Mouse (Mus musculus) small intestine, adult 2 months (tissue): ENCODE measurements at regions not wholly inside any gene's neighbourhood (a gene's known extent, or its start where the extent isn't known, plus 50 kb on each side); places are given as distances from the start of the nearest gene placed in this dataset.
A peak's percentile ranks its signal among the peaks of the same experiment; 100 is the strongest.

Experiments used
- H3K27ac ChIP-seq: fragments of 200-500 bp; 2 replicates; pipeline ENCODE4 v1.5.1; 2012; ENCODE audit warnings: low read depth, low read length, control low read depth, inconsistent platforms; ENCODE audit not compliant: insufficient read depth
- H3K27me3 ChIP-seq: fragments of 200-500 bp; 2 replicates; pipeline ENCODE4 v1.6.1; 2012; ENCODE audit warnings: mild to moderate bottlenecking, moderate library complexity, low read length, inconsistent platforms; ENCODE audit not compliant: control insufficient read depth, insufficient read depth
- H3K36me3 ChIP-seq: fragments of 200-500 bp; 2 replicates; pipeline ENCODE4 v1.6.1; 2012; ENCODE audit warnings: mild to moderate bottlenecking, low read length, control low read depth, inconsistent platforms; ENCODE audit not compliant: control insufficient read depth, insufficient read depth
- H3K4me1 ChIP-seq: fragments of 200-500 bp; 2 replicates; pipeline ENCODE4 v1.6.1; 2012; ENCODE audit warnings: low read length, inconsistent platforms, mixed read lengths; ENCODE audit not compliant: control insufficient read depth, insufficient read depth, insufficient read length
- H3K4me3 ChIP-seq: fragments of 200-500 bp; 2 replicates; pipeline ENCODE4 v1.5.1; 2012; ENCODE audit warnings: low read depth, mild to moderate bottlenecking, control low read depth, inconsistent platforms, low read length, moderate library complexity
- CTCF ChIP-seq: fragments of 200-500 bp; IDR thresholded peaks from 2 replicates; pipeline ENCODE4 v1.5.1; 2012; ENCODE audit warnings: low read depth, mild to moderate bottlenecking, control low read depth, inconsistent platforms, low read length, moderate library complexity, mixed read lengths; ENCODE audit not compliant: insufficient replicate concordance, insufficient read length; ENCODE audit errors: extremely low read depth
- POLR2A ChIP-seq: fragments of 200-500 bp; IDR thresholded peaks from 2 replicates; pipeline ENCODE4 v1.6.1; 2012; ENCODE audit warnings: low read depth, mild to moderate bottlenecking, control low read depth, inconsistent platforms, low read length, moderate library complexity
- WGBS: fragments of 180-500 bp; shearing (Covaris S2); methylation state at CpG from one replicate; pipeline ENCODE4 v1.1.7; 2018; 5-methylcytosine and 5-hydroxymethylcytosine counted together

GRCm38 (mm10) chr16:93365236-93365951 is 238.5 kb downstream of the Setd4 start:
- H3K27me3 ChIP-seq, result no peaks in the 10 kb centered on the region
- TF ChIP-seq CTCF (no peak), POLR2A (no peak)
- peaks cover 3% of the 10 kb centered on the region; the same call in 1 of the 2 replicates for H3K36me3 ChIP-seq
- no peak overlapping the region for H3K4me3 ChIP-seq
- H3K27ac ChIP-seq, result peak overlapping the region; percentile 99
- peaks cover 34% of the 10 kb centered on the region; the same call in 1 of the 2 replicates for H3K4me1 ChIP-seq
- 73% methylated on average over 3 of the region's 3 CpGs for WGBS

- H3K36me3 ChIP-seq, result no peaks in the 10 kb centered on the region
- H3K4me3 ChIP-seq, result no peak overlapping the region
- peaks cover 9% of the 10 kb centered on the region; the same call in 1 of the 2 replicates for H3K4me1 ChIP-seq
- H3K27ac ChIP-seq, result no peak overlapping the region
- no peaks in the 10 kb centered on the region for H3K27me3 ChIP-seq
- WGBS, result 42% methylated on average over 8 of the region's 8 CpGs
- TF ChIP-seq POLR2A (no peak), CTCF (no peak)
Measured at GRCm38 (mm10) chr16:93359772-93360171, 244.1 kb downstream of the Setd4 start.

- peaks cover 5% of the 10 kb centered on the region; the same call in 1 of the 2 replicates for H3K4me1 ChIP-seq
- 87% methylated on average over 6 of the region's 6 CpGs for WGBS
- no peak overlapping the region for H3K27ac ChIP-seq
- H3K36me3 ChIP-seq, result no peaks in the 10 kb centered on the region
- H3K4me3 ChIP-seq, result no peak overlapping the region
- no peak for TF ChIP-seq POLR2A
- TF ChIP-seq CTCF, result no peak
- H3K27me3 ChIP-seq, result no peaks in the 10 kb centered on the region
Measured at GRCm38 (mm10) chr16:93358613-93359012, 245.2 kb downstream of the Setd4 start.

GRCm38 (mm10) chr16:93358166-93358565 is 245.7 kb downstream of the Setd4 start:
- WGBS, result 85% methylated on average over 4 of the region's 4 CpGs
- no peak overlapping the region for H3K4me3 ChIP-seq

GRCm38 (mm10) chr16:93355204-93355899 is 248.5 kb downstream of the Setd4 start:
- Histone ChIP-seq H3K4me3 (no peak overlapping the region), H3K4me1 (peaks cover 10% of the 10 kb centered on the region), H3K36me3 (no peaks in the 10 kb centered on the region), H3K27me3 (no peaks in the 10 kb centered on the region), H3K27ac (no peak overlapping the region)
- TF ChIP-seq POLR2A (no peak), CTCF (no peak)
- WGBS, result 85% methylated on average over 11 of the region's 11 CpGs

More at GRCm38 (mm10) chr16:93358166-93358565, 245.7 kb downstream of the Setd4 start:
- H3K27me3 ChIP-seq, result no peaks in the 10 kb centered on the region
- peaks cover 5% of the 10 kb centered on the region; the same call in 1 of the 2 replicates for H3K4me1 ChIP-seq
- H3K27ac ChIP-seq, result no peak overlapping the region
- TF ChIP-seq POLR2A, result no peak
- no peak for TF ChIP-seq CTCF
- H3K36me3 ChIP-seq, result no peaks in the 10 kb centered on the region

- WGBS, result 68% methylated on average over 6 of the region's 6 CpGs
Measured at GRCm38 (mm10) chr16:93353971-93354370, 249.9 kb downstream of the Setd4 start.

GRCm38 (mm10) chr16:93344555-93344954 is 259.3 kb downstream of the Setd4 start:
- WGBS, result 74% methylated on average over 5 of the region's 5 CpGs
- Histone ChIP-seq H3K36me3 (no peaks in the 10 kb centered on the region), H3K27ac (no peak overlapping the region), H3K4me3 (no peak overlapping the region), H3K27me3 (no peaks in the 10 kb centered on the region), H3K4me1 (no peaks in the 10 kb centered on the region)
- TF ChIP-seq CTCF (no peak), POLR2A (no peak)

More at GRCm38 (mm10) chr16:93353971-93354370, 249.9 kb downstream of the Setd4 start:
- H3K27ac ChIP-seq, result no peak overlapping the region
- no peaks in the 10 kb centered on the region for H3K27me3 ChIP-seq
- no peak overlapping the region for H3K4me3 ChIP-seq
- no peaks in the 10 kb centered on the region for H3K36me3 ChIP-seq
- TF ChIP-seq CTCF (no peak), POLR2A (no peak)
- H3K4me1 ChIP-seq, result peaks cover 6% of the 10 kb centered on the region
